Mouse (Mus musculus) heart, adult 2 months (tissue): ENCODE data around the gene Tgtp1.
"Not testable (repeated sequence)": the region's sequence is repeated elsewhere in the genome, so short reads cannot be mapped to it uniquely, and the experiment has no call there.

Experiments
- CTCF ChIP-seq: fragments of 200-600 bp; IDR thresholded peaks from 2 replicates; pipeline ENCODE4 v1.8.1; 2022; ENCODE audit warnings: antibody characterized with exemption, mild to moderate bottlenecking, moderate library complexity
- EP300 ChIP-seq: fragments of 200-500 bp; IDR thresholded peaks from 2 replicates; pipeline ENCODE4 v1.6.1; 2011; ENCODE audit warnings: low read depth, low read length, control low read depth; ENCODE audit not compliant: insufficient read depth
- POLR2A ChIP-seq: fragments of 200-500 bp; IDR thresholded peaks from 2 replicates; pipeline ENCODE4 v1.6.1; 2011; ENCODE audit warnings: mild to moderate bottlenecking, low read depth, low read length, control low read depth; ENCODE audit not compliant: insufficient read depth

- not testable (repeated sequence) for TF ChIP-seq CTCF, EP300, POLR2A
Observed at GRCm38 (mm10) chr11:48974686-48975085, 19.3 kb downstream of the Tgtp1 start.
